Mouse (Mus musculus) ES-E14 (cell line): ENCODE results near the gene Olfr894. TPM values are rescaled to one million over a fixed set of nuclear protein-coding genes. Genes with fewer than 3 reads are reported as not detected.
"Not testable (repeated sequence)": the region's sequence is repeated elsewhere in the genome, so short reads cannot be mapped to it uniquely, and the experiment has no call there.

Experiments
- DNase-seq: peaks from one replicate; pipeline ENCODE4 v3.0.0-alpha.2; 2013; ENCODE audit warnings: low read depth, low spot score
- H3K27ac ChIP-seq: 2 replicates; pipeline ENCODE4 v1.5.1; 2012; ENCODE audit warnings: low read depth, mild to moderate bottlenecking, low read length, moderate library complexity, mixed read lengths; ENCODE audit not compliant: poor library complexity, insufficient read depth, severe bottlenecking
- H3K36me3 ChIP-seq: 2 replicates; pipeline ENCODE4 v1.6.1; 2012; ENCODE audit warnings: mild to moderate bottlenecking, low read length, moderate library complexity, mixed read lengths; ENCODE audit not compliant: control insufficient read depth, poor library complexity, insufficient read depth, severe bottlenecking
- H3K4me1 ChIP-seq, 2 experiments: fragments of 150-350 bp in 1 of 2; sonication (generic) in 1 of 2; 2 replicates each; pipeline ENCODE4 v1.6.1; 2012; ENCODE audit warnings: low read length in 2 of 2, mild to moderate bottlenecking in 1 of 2, mixed read lengths in 1 of 2; ENCODE audit not compliant: control insufficient read depth in 2 of 2, insufficient read depth in 2 of 2, poor library complexity in 1 of 2
- H3K4me3 ChIP-seq, 2 experiments: fragments of 150-350 bp in 1 of 2; sonication (generic) in 1 of 2; 2 replicates each; pipeline ENCODE4 v1.5.1; 2012; ENCODE audit warnings: low read length in 2 of 2, low read depth in 1 of 2, mild to moderate bottlenecking in 1 of 2, mixed read lengths in 1 of 2; ENCODE audit not compliant: insufficient read depth in 1 of 2, poor library complexity in 1 of 2, severe bottlenecking in 1 of 2
- H3K9ac ChIP-seq: 2 replicates; pipeline ENCODE4 v1.6.1; 2012; ENCODE audit warnings: low read depth, mild to moderate bottlenecking, low read length, mixed read lengths; ENCODE audit not compliant: poor library complexity, insufficient read depth, severe bottlenecking
- H3K9me3 ChIP-seq: fragments of 150-350 bp; sonication (generic); 2 replicates; pipeline ENCODE4 v1.6.1; 2012; ENCODE audit warnings: low read depth, mild to moderate bottlenecking, low read length; ENCODE audit not compliant: control insufficient read depth, insufficient read depth
- CHD2 ChIP-seq: IDR thresholded peaks from 2 replicates; pipeline ENCODE4 v1.6.1; 2014; ENCODE audit warnings: mild to moderate bottlenecking, low read depth, low read length, inconsistent platforms
- HCFC1 ChIP-seq: IDR thresholded peaks from 2 replicates; pipeline ENCODE4 v1.6.1; 2012; ENCODE audit warnings: low read length, inconsistent platforms, borderline replicate concordance; ENCODE audit not compliant: insufficient read depth
- MAFK ChIP-seq: IDR thresholded peaks from 2 replicates; pipeline ENCODE4 v1.6.1; 2014; ENCODE audit warnings: mild to moderate bottlenecking, low read depth, low read length, inconsistent platforms; ENCODE audit not compliant: insufficient read depth
- ZC3H11A ChIP-seq: IDR thresholded peaks from 2 replicates; pipeline ENCODE4 v1.6.1; 2012; ENCODE audit warnings: low read depth, mild to moderate bottlenecking, inconsistent platforms, low read length, borderline replicate concordance
- ZNF384 ChIP-seq: IDR thresholded peaks from 2 replicates; pipeline ENCODE4 v1.6.1; 2012; ENCODE audit warnings: low read depth, low read length, inconsistent platforms
- in situ Hi-C, 2 experiments: fragments of 600-800 bp; cut with MboI; formaldehyde crosslinking; loops; one replicate each; pipeline ENCODE4 v1.15.1; 2025; ENCODE audit warnings: low sequenced_read_pairs in 2 of 2, inconsistent platforms in 1 of 2; ENCODE audit not compliant: unreplicated experiment in 2 of 2
- total RNA-seq: library from RNA; depleted of rRNA; stranded (reverse); fragments of 300-350 nt; gene quantifications from 2 replicates; pipeline ENCODE4 v1.2.3, GENCODE M21; 2012; rRNA removed

Olfr894 gene
- not detected in 2 replicates for total RNA-seq

- in situ Hi-C loops, result no loop called here
- no peaks in the 10 kb centered on the region for H3K4me1 ChIP-seq
- no peak within 1 kb of the TSS for H3K9ac ChIP-seq
- no peak for DNase-seq
- H3K4me3 ChIP-seq, result no peak within 1 kb of the TSS
- H3K9me3 ChIP-seq, result no peaks in the 10 kb centered on the region
- no peak within 1 kb of the TSS for H3K27ac ChIP-seq
- TF ChIP-seq MAFK (no peak), ZC3H11A (no peak), CHD2 (no peak), HCFC1 (no peak), ZNF384 (no peak)
- no peaks in the 10 kb centered on the region for H3K36me3 ChIP-seq
Observed at GRCm38 (mm10) chr9:38217755-38218154, at the start of gene Olfr894. Gene Olfr894 (plus strand): TSS chr9:38218055.

- H3K9ac ChIP-seq, in situ Hi-C loops, H3K36me3 ChIP-seq, H3K27ac ChIP-seq, H3K4me3 ChIP-seq, H3K9me3 ChIP-seq, H3K4me1 ChIP-seq: not testable (repeated sequence)
- peak; percentile 17 for DNase-seq
Observed at GRCm38 (mm10) chr9:38168341-38168740, 49.5 kb upstream of the Olfr894 start.

DNA sequence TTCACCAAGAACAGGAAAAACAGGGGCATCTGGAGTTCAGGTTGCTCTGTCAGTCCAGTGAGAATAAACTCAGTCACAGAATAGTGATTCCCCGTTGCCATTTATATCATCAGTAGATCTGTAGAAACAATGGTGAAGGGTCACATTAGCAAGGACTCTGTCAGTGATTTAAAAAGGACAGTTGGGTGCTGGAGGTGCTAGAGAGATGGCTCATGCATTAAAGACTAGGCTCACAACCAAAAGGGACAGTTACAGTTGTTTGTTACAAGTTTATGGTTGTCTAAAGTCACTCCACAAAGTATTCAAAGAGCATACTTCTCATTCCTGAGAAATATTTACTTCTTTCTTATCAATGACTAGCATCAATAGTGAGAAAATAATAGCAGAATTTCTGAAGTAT is 37.1 kb upstream of the Olfr894 start, which contains the start of gene Olfr891:
Gene Olfr891 (minus strand): TSS at position 101 of the 400 bp plus-strand sequence.
- no peak within 1 kb of the TSS for H3K9ac ChIP-seq
- TF ChIP-seq MAFK (no peak), ZNF384 (no peak), HCFC1 (no peak), ZC3H11A (no peak), CHD2 (no peak)
- DNase-seq, result no peak
- in situ Hi-C loops, result no loop called here
- H3K27ac ChIP-seq, result no peak within 1 kb of the TSS
- no peaks in the 10 kb centered on the region for H3K9me3 ChIP-seq
- H3K4me1 ChIP-seq, result no peaks in the 10 kb centered on the region
- H3K36me3 ChIP-seq, result no peaks in the 10 kb centered on the region
- H3K4me3 ChIP-seq, result no peak within 1 kb of the TSS

DNA sequence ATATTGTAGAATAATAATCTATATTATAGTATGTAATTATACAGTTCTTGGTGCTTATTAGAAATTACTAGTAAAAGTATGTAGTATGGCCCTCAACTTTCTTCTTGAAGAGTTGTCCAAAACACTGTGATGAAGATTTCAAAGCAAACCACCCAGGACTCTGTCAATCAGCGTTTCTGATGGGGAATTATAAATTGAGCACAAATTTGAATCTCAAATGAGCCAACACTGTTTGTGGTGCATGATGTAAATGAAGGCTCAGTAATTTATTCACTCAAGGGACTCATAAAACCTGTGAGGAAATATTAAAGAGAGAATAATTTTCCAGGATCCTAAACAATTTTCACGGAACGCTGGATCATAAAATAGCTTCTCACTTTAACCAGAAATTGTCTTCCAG is 9.8 kb upstream of the Olfr894 start, which contains the start of gene Olfr893:
Gene Olfr893 (plus strand): TSS at position 301 of the 400 bp plus-strand sequence.
- no peaks in the 10 kb centered on the region for H3K4me1 ChIP-seq
- H3K9me3 ChIP-seq, result no peaks in the 10 kb centered on the region
- H3K4me3 ChIP-seq, result no peak within 1 kb of the TSS
- no peak within 1 kb of the TSS for H3K9ac ChIP-seq
- no peak for DNase-seq
- no peaks in the 10 kb centered on the region for H3K36me3 ChIP-seq
- in situ Hi-C loops, result no loop called here
- no peak within 1 kb of the TSS for H3K27ac ChIP-seq
- TF ChIP-seq CHD2 (no peak), MAFK (no peak), ZC3H11A (no peak), HCFC1 (no peak), ZNF384 (no peak)

GRCm38 (mm10) chr9:38252474-38252873 is 34.6 kb downstream of the Olfr894 start, which contains the start of gene Olfr143:
Gene Olfr143 (plus strand): TSS chr9:38252774.
- Histone ChIP-seq H3K4me3 (no peak within 1 kb of the TSS), H3K9ac (no peak within 1 kb of the TSS), H3K36me3 (no peaks in the 10 kb centered on the region), H3K27ac (no peak within 1 kb of the TSS), H3K9me3 (no peaks in the 10 kb centered on the region), H3K4me1 (no peaks in the 10 kb centered on the region)
- no peak for DNase-seq
- TF ChIP-seq MAFK, result no peak
- TF ChIP-seq ZNF384, result no peak
- TF ChIP-seq CHD2, result no peak
- TF ChIP-seq HCFC1, result no peak
- no peak for TF ChIP-seq ZC3H11A
- in situ Hi-C loops, result no loop called here
